Mouse (Mus musculus) liver, postnatal 0 days (tissue): ENCODE results near the gene Ift20. TPM values are rescaled to one million over a fixed set of nuclear protein-coding genes. Genes with fewer than 3 reads are reported as not detected.
"Not testable (repeated sequence)": the region's sequence is repeated elsewhere in the genome, so short reads cannot be mapped to it uniquely, and the experiment has no call there.

Experiments used
- ATAC-seq: fragments of 200-750 bp; cut with Nextera tagmentation; 2 replicates; pipeline ENCODE4 v1.8.0; 2017; ENCODE audit warnings: mild to moderate bottlenecking, moderate library complexity
- DNase-seq: peaks from one replicate; pipeline ENCODE4 v3.0.0-alpha.2; 2016
- H3K27ac ChIP-seq: fragments of 300-500 bp; sonication (generic); 2 replicates; pipeline ENCODE4 v1.5.1; 2014; ENCODE audit warnings: antibody characterized with exemption, moderate library complexity, mild to moderate bottlenecking, low read depth
- H3K27me3 ChIP-seq: fragments of 300-500 bp; sonication (generic); 2 replicates; pipeline ENCODE4 v1.6.1; 2014; ENCODE audit warnings: low read length, control low read depth, mixed read lengths; ENCODE audit not compliant: insufficient read depth
- H3K36me3 ChIP-seq: fragments of 300-500 bp; sonication (generic); replicated peaks from 2 replicates; pipeline ENCODE4 v1.6.1; 2014; ENCODE audit warnings: mild to moderate bottlenecking, control low read depth, low read length, moderate library complexity, mixed read lengths; ENCODE audit not compliant: insufficient read depth
- H3K4me1 ChIP-seq: fragments of 300-500 bp; sonication (generic); 2 replicates; pipeline ENCODE4 v1.6.1; 2014; ENCODE audit warnings: antibody characterized with exemption, mild to moderate bottlenecking, control low read depth; ENCODE audit not compliant: insufficient read depth
- H3K4me2 ChIP-seq: fragments of 300-500 bp; sonication (generic); 2 replicates; pipeline ENCODE4 v1.6.1; 2014; ENCODE audit warnings: low read depth, mild to moderate bottlenecking, low read length, moderate library complexity, mixed read lengths
- H3K4me3 ChIP-seq: fragments of 300-500 bp; sonication (generic); 2 replicates; pipeline ENCODE4 v1.5.1; 2014; ENCODE audit warnings: low read depth, low read length
- H3K9ac ChIP-seq: fragments of 300-500 bp; sonication (generic); replicated peaks from 2 replicates; pipeline ENCODE4 v1.6.1; 2014; ENCODE audit warnings: mild to moderate bottlenecking, moderate library complexity
- H3K9me3 ChIP-seq: fragments of 300-500 bp; sonication (generic); 2 replicates; pipeline ENCODE4 v1.6.1; 2016; ENCODE audit warnings: mild to moderate bottlenecking, control low read depth, low read length, mixed read lengths
- CTCF ChIP-seq: sonication (generic); IDR thresholded peaks from 2 replicates; pipeline ENCODE4 v1.5.1; 2016; ENCODE audit warnings: antibody characterized with exemption, low read depth
- EP300 ChIP-seq: IDR thresholded peaks from 2 replicates; pipeline ENCODE4 v1.6.1; 2016; ENCODE audit warnings: antibody characterized with exemption, low read depth, mild to moderate bottlenecking
- WGBS: fragments of 180-500 bp; shearing (Covaris S2); extraction: QIAGEN DNeasy Blood & Tissue Kit; methylation state at CpG from one replicate; pipeline ENCODE4 v1.1.7; 2014; ENCODE audit not compliant: insufficient replicate concordance; 5-methylcytosine and 5-hydroxymethylcytosine counted together
- polyA plus RNA-seq: library from polyadenylated mRNA; unstranded; fragments of >200 nt; fragmentation: Nextera tagmentation; extraction: Ambion mirVana; gene quantifications from 2 replicates; pipeline ENCODE4 v1.2.1, GENCODE M21; 2015

The Ift20 gene
- polyA plus RNA-seq, 1 experiment from 2014 or later, result 85.1 TPM

DNA sequence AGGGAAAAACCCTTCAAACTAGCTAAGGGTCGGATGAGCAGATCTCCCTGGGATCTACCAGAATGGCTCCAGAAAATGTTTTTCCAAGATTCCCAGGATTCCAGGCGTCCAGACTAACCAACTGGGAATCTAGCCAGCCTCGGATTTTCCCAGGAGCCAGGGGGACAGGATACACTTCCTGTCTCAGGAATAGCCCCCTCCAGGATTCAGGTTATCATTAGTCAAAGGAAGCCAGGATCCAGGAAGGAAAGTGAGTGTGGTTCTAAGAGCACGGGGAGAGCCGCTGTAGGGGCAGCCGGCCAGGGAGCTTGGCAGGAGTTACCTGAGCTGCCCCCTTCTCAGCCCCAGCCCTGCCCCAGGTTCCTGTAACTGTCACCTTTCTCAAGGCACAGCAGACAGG is 5.1 kb upstream of the Ift20 start:
- Histone ChIP-seq H3K4me1 (peaks cover 10% of the 10 kb centered on the region), H3K27ac (peak overlapping the region; percentile 71), H3K4me2 (no peak overlapping the region), H3K4me3 (no peak overlapping the region), H3K36me3 (peaks cover 26% of the 10 kb centered on the region), H3K9me3 (no peaks in the 10 kb centered on the region), H3K9ac (no peak overlapping the region), H3K27me3 (no peaks in the 10 kb centered on the region)
- ATAC-seq, result no peak
- DNase-seq, result no peak
- TF ChIP-seq EP300 (0 out of 2 replicates have a peak, but pooled peaks have one; percentile 39), CTCF (no peak)
- 61% methylated on average over 6 of the region's 6 CpGs for WGBS

- H3K9me3 ChIP-seq, ATAC-seq, H3K9ac ChIP-seq, H3K4me2 ChIP-seq, DNase-seq, H3K27ac ChIP-seq, H3K4me3 ChIP-seq, H3K27me3 ChIP-seq: not testable (repeated sequence)
- Histone ChIP-seq H3K4me1 (peaks cover 10% of the 10 kb centered on the region), H3K36me3 (peaks cover 22% of the 10 kb centered on the region)
- 73% methylated on average over 8 of the region's 10 CpGs for WGBS
These were observed 4.6 kb upstream of the Ift20 start for GRCm38 (mm10) chr11:78531515-78531914.

- Histone ChIP-seq H3K27me3 (no peaks in the 10 kb centered on the region), H3K9ac (no peak overlapping the region), H3K4me2 (peak overlapping the region; percentile 93; the same call in 1 of the 2 replicates), H3K36me3 (peaks cover 13% of the 10 kb centered on the region), H3K4me3 (no peak overlapping the region), H3K4me1 (peaks cover 25% of the 10 kb centered on the region), H3K27ac (no peak overlapping the region), H3K9me3 (no peaks in the 10 kb centered on the region)
- ATAC-seq, result no peak
- TF ChIP-seq CTCF, result peak; percentile 24; the same call in 1 of the 2 replicates
- TF ChIP-seq EP300, result no peak
- WGBS, result 74% methylated on average over 4 of the region's 4 CpGs
- DNase-seq, result no peak
These were observed 1.6 kb upstream of the Ift20 start for GRCm38 (mm10) chr11:78534516-78534915.

DNA sequence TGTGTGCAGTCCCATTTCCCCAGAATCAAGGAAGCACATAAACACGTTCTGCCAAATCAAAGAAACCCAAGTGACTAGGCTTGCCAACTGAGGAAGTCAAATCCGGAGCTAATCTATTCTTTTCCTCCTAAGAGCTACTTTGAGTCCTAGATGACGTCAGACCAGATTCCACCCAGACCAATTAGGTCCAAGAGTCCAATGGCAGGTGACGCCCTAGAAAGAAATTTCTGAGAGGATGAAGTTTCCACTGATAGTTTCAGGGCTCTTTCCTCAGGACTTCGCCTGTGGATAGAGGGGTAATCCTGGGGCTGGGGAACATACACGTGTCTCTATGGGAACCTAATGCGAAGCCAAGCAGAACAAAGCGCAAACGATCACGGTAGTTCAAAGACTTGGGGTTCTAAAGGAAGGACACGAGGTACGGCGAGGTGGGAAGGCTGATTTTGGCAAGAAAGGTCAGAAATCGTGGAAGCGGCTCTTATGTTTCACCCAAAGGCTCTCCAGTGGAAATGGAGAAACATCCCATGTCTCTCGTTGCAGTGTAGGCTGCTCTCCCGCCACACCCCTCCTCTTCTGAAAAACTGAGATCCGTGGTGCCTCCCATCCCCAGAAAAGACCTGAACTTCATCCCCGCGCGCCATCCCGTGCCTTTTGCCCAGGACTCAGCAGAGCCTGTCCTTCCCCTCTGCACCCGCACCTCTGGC is 633 bp upstream of the Ift20 start:
- H3K36me3 ChIP-seq, result peaks cover 20% of the 10 kb centered on the region
- peak overlapping the region; percentile 93 for H3K4me2 ChIP-seq
- H3K27me3 ChIP-seq, result no peaks in the 10 kb centered on the region
- H3K9me3 ChIP-seq, result no peaks in the 10 kb centered on the region
- no peak for DNase-seq
- H3K9ac ChIP-seq, result peak overlapping the region; percentile 54
- H3K27ac ChIP-seq, result peak overlapping the region; percentile 77
- TF ChIP-seq EP300 (no peak), CTCF (no peak)
- peak overlapping the region; percentile 80 for H3K4me3 ChIP-seq
- WGBS, result under 1% methylated on average over 23 of the region's 23 CpGs
- H3K4me1 ChIP-seq, result peaks cover 25% of the 10 kb centered on the region
- no peak for ATAC-seq

DNA sequence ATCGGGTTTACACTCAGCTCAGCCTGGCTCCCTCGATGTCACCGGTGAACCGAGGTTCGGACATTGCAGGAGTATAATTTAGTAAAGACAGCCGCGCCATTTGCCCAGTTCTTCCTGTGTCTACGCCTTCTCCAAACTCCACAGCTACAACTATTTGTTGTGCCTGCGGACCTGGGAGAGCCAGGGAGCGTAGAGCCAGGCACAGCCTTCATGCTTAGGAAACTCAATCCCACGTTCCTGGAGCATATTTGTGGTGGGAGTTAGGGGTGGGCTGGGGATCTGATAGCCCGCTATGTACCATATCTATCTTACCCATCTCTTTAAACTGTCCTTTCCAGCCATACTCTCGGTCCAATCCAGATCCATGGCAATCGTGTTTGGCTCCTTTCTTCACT is 526 bp downstream of the Ift20 start:
- peaks cover 30% of the 10 kb centered on the region for H3K36me3 ChIP-seq
- no peak for TF ChIP-seq EP300
- H3K4me2 ChIP-seq, result peak overlapping the region; percentile 93
- DNase-seq, result no peak
- peak; percentile 3; the same call in 1 of the 2 replicates for ATAC-seq
- no peaks in the 10 kb centered on the region for H3K9me3 ChIP-seq
- no peaks in the 10 kb centered on the region for H3K27me3 ChIP-seq
- under 1% methylated on average over 14 of the region's 14 CpGs for WGBS
- peak overlapping the region; percentile 80 for H3K4me3 ChIP-seq
- peaks cover 25% of the 10 kb centered on the region for H3K4me1 ChIP-seq
- peak overlapping the region; percentile 93 for H3K9ac ChIP-seq
- H3K27ac ChIP-seq, result peak overlapping the region; percentile 95

DNA sequence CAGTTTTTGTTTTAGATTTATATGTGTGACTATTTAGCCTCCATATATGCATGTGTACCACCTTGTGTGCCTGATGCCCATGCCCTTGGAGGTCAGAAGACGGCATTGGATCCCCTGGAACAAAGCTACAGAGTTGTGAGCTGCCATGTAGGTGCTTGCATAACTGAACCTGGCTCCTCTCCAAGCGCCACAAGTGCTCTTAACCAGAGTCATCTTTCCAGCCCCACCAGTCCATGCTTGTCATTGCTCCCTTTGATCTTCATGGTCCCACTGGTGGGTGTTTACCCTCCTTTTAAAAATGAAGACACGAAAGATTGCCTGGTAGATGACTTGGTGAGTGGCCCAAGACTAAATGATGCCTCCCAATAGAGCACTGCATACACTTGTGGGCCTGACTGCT is 4.2 kb downstream of the Ift20 start:
- H3K4me1 ChIP-seq, result peaks cover 17% of the 10 kb centered on the region
- no peak overlapping the region for H3K4me3 ChIP-seq
- no peaks in the 10 kb centered on the region for H3K27me3 ChIP-seq
- no peak overlapping the region for H3K9ac ChIP-seq
- H3K4me2 ChIP-seq, result no peak overlapping the region
- DNase-seq, result peak; percentile 47
- TF ChIP-seq CTCF (no peak), EP300 (no peak)
- no peaks in the 10 kb centered on the region for H3K9me3 ChIP-seq
- no peak overlapping the region for H3K27ac ChIP-seq
- ATAC-seq, result no peak
- 69% methylated on average over 3 of the region's 3 CpGs for WGBS
- H3K36me3 ChIP-seq, result peaks cover 39% of the 10 kb centered on the region
